Mouse (Mus musculus): Measurements from ENCODE around the gene Mrpl58. TPM values are rescaled to one million over a fixed set of nuclear protein-coding genes. Genes with fewer than 3 reads are reported as not detected.

Mrpl58 gene
- polyA plus RNA-seq, 1 experiment from 2014 or later = 120 TPM

- no peak overlapping the region for H3K9ac ChIP-seq
- no peak overlapping the region for H3K27ac ChIP-seq
- no peak overlapping the region for H3K4me3 ChIP-seq
- H3K9me3 ChIP-seq (replicated peaks) = no peaks in the 10 kb centered on the region
- 48% methylated on average over 1 of the region's 1 CpGs for WGBS (ENCODE audit: insufficient replicate concordance)
- peaks cover 10% of the 10 kb centered on the region for H3K4me1 ChIP-seq
- ATAC-seq = no peak
- H3K36me3 ChIP-seq = no peaks in the 10 kb centered on the region
- peaks cover 98% of the 10 kb centered on the region for H3K27me3 ChIP-seq (replicated peaks)
- H3K4me2 ChIP-seq = no peak overlapping the region
Measured at GRCm38 (mm10) chr11:115372015-115372414, 31.5 kb upstream of the Mrpl58 start.

DNA sequence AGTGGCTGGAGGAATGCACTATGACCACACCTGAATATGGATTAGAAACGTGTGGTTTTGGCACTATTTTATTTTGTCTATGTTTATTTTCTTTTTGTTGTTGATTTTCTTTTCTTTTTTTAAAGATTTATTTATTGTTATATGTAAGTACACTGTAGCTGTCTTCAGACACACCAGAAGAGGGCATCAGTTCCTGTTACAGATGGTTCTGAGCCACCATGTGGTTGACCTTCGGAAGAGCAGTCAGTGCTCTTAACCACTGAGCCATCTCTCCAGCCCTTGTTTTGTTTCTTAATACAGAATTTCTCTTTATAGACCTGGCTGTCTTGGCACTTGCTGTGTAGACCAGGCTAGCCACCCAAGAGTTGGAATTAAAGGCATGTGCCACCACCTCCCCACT lies 30.8 kb upstream of the Mrpl58 start:
- peaks cover 3% of the 10 kb centered on the region; the same call in 1 of the 2 replicates for H3K4me1 ChIP-seq
- peaks cover 95% of the 10 kb centered on the region for H3K27me3 ChIP-seq (replicated peaks)
- H3K4me3 ChIP-seq = no peak overlapping the region
- 18% methylated on average over 2 of the region's 2 CpGs for WGBS (ENCODE audit: insufficient replicate concordance)
- no peak for ATAC-seq
- H3K9ac ChIP-seq = no peak overlapping the region
- no peaks in the 10 kb centered on the region for H3K9me3 ChIP-seq (replicated peaks)
- H3K27ac ChIP-seq = no peak overlapping the region
- H3K36me3 ChIP-seq = no peaks in the 10 kb centered on the region
- H3K4me2 ChIP-seq = no peak overlapping the region

GRCm38 (mm10) chr11:115373805-115374694 lies 29.5 kb upstream of the Mrpl58 start:
- Histone ChIP-seq H3K4me2 (peak overlapping the region; percentile 56), H3K9me3 (replicated peaks) (no peaks in the 10 kb centered on the region), H3K27me3 (replicated peaks) (peaks cover 90% of the 10 kb centered on the region)

GRCm38 (mm10) chr11:115374695-115375425 lies 28.7 kb upstream of the Mrpl58 start:
- H3K9me3 ChIP-seq (replicated peaks) = no peaks in the 10 kb centered on the region
- H3K4me1 ChIP-seq = 0 out of 2 replicates have a peak, but pooled peaks cover 3% of the 10 kb centered on the region
- no peak overlapping the region for H3K4me3 ChIP-seq
- peak overlapping the region; percentile 56; the same call in 1 of the 2 replicates for H3K4me2 ChIP-seq
- no peaks in the 10 kb centered on the region for H3K36me3 ChIP-seq
- 51% methylated on average over 12 of the region's 12 CpGs for WGBS (ENCODE audit: insufficient replicate concordance)
- no peak overlapping the region for H3K27ac ChIP-seq
- no peak for ATAC-seq
- H3K27me3 ChIP-seq (replicated peaks) = peaks cover 88% of the 10 kb centered on the region
- H3K9ac ChIP-seq = no peak overlapping the region

More at GRCm38 (mm10) chr11:115373805-115374694, 29.5 kb upstream of the Mrpl58 start:
- 3% methylated on average over 30 of the region's 30 CpGs for WGBS (ENCODE audit: insufficient replicate concordance)
- Histone ChIP-seq H3K4me1 (0 out of 2 replicates have a peak, but pooled peaks cover 3% of the 10 kb centered on the region), H3K9ac (no peak overlapping the region), H3K27ac (no peak overlapping the region), H3K36me3 (no peaks in the 10 kb centered on the region), H3K4me3 (peak overlapping the region; percentile 22)
- ATAC-seq = no peak

DNA sequence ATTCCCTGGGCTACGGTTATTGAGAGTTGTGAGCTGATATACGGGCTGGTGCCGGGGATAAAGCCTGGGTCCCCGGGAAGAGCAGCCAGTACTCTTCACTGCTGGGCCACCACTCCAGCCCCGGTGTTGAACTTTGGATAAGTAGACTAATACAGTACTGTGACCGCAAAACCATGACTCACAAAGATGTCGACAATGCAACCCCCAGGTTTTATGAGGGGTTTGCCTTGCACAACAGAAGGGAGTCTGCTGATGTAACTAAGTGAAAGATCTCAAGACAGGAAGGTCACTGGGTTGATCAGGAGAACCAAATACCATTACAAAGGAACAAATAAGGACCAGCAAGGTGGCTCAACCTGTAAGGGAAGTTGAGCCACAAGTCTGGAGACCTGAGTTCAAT lies 26.8 kb upstream of the Mrpl58 start:
- H3K4me1 ChIP-seq = 0 out of 2 replicates have a peak, but pooled peaks cover 3% of the 10 kb centered on the region
- 55% methylated on average over 7 of the region's 7 CpGs for WGBS (ENCODE audit: insufficient replicate concordance)
- H3K36me3 ChIP-seq = no peaks in the 10 kb centered on the region
- ATAC-seq = no peak
- H3K9ac ChIP-seq = no peak overlapping the region
- no peaks in the 10 kb centered on the region for H3K9me3 ChIP-seq (replicated peaks)
- no peak overlapping the region for H3K27ac ChIP-seq
- H3K4me2 ChIP-seq = no peak overlapping the region
- H3K27me3 ChIP-seq (replicated peaks) = peaks cover 89% of the 10 kb centered on the region
- H3K4me3 ChIP-seq = no peak overlapping the region

DNA sequence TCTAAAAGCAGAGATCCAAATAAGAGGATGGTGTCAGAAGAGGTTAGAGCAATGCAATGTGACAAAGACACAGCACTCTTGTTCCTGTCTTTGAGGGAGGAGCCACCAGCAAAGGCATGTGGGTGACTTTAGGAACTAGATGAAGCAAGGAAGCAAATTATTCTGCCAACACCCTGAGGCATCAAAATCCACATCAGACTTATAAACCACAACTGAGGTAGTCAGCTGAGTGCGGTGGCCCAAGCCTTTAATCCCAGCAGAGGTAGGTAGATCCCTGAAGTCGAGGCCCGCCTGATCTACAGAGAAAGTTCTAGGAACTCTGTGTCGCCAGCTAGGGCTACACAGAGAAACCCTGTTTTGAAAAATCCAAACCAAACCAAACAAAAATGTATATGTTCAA lies 26.3 kb upstream of the Mrpl58 start:
- no peak overlapping the region for H3K9ac ChIP-seq
- H3K4me1 ChIP-seq = 0 out of 2 replicates have a peak, but pooled peaks cover 3% of the 10 kb centered on the region
- no peak overlapping the region for H3K4me3 ChIP-seq
- no peaks in the 10 kb centered on the region for H3K9me3 ChIP-seq (replicated peaks)
- H3K27ac ChIP-seq = no peak overlapping the region
- no peak overlapping the region for H3K4me2 ChIP-seq
- no peaks in the 10 kb centered on the region for H3K36me3 ChIP-seq
- 72% methylated on average over 4 of the region's 4 CpGs for WGBS (ENCODE audit: insufficient replicate concordance)
- H3K27me3 ChIP-seq (replicated peaks) = peaks cover 89% of the 10 kb centered on the region
- no peak for ATAC-seq

GRCm38 (mm10) chr11:115377854-115378253 lies 25.7 kb upstream of the Mrpl58 start:
- Histone ChIP-seq H3K27me3 (replicated peaks) (peaks cover 89% of the 10 kb centered on the region), H3K4me2 (no peak overlapping the region), H3K4me1 (0 out of 2 replicates have a peak, but pooled peaks cover 3% of the 10 kb centered on the region), H3K27ac (no peak overlapping the region), H3K9me3 (replicated peaks) (no peaks in the 10 kb centered on the region), H3K9ac (no peak overlapping the region), H3K4me3 (no peak overlapping the region), H3K36me3 (no peaks in the 10 kb centered on the region)
- ATAC-seq = no peak
- 66% methylated on average over 7 of the region's 7 CpGs for WGBS (ENCODE audit: insufficient replicate concordance)

- Histone ChIP-seq H3K4me3 (peak overlapping the region; percentile 61; the same call in 1 of the 2 replicates), H3K27me3 (replicated peaks) (peaks cover 89% of the 10 kb centered on the region), H3K4me2 (peak overlapping the region; percentile 75), H3K4me1 (no peaks in the 10 kb centered on the region), H3K9me3 (replicated peaks) (no peaks in the 10 kb centered on the region), H3K9ac (no peak overlapping the region), H3K36me3 (no peaks in the 10 kb centered on the region), H3K27ac (no peak overlapping the region)
- WGBS (ENCODE audit: insufficient replicate concordance) = 37% methylated on average over 9 of the region's 9 CpGs
- ATAC-seq = no peak
Measured at GRCm38 (mm10) chr11:115381276-115381675, 22.3 kb upstream of the Mrpl58 start.

DNA sequence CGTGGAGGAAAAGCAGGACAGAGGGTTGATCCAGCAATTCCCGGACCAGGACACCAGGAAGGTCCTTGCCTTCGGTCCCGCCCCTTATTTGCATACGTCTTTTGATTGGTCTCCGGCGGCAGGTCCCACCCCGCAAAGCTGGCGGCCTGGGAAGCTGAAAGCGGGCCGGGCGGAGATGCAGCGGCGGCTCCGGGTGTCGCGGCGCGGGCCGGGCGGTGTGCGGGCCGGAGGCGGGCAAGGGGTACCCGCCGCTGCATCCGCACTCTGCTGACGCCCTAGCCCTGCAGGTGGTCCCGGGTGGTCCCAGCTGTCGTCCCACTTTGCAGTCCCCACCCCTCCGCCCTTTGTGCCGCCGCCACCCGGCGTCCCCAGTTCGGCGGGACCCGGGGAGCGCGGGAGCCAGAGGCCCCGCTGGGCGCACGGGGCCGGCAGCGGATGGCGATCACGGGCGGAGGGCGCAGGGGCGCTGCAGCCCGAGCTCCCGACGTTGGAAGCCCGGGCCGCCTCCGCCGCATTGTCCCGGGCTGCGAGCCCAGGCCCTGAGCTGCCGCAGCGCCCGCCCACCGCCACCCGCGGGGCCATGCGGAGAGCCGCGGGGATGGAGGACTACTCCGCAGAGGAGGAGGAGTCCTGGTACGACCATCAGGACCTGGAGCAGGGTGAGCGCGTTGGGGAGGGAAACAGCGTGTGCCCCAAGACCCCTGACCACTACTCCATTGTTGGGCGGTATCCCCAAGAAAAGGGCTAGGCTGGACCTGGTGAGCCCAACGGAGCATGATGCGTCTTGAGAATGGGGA lies 21.6 kb upstream of the Mrpl58 start, which contains the start of gene Cdr2l:
Gene Cdr2l (plus strand): TSS at position 174 of the 797 bp plus-strand sequence.
- Histone ChIP-seq H3K27me3 (replicated peaks) (peaks cover 86% of the 10 kb centered on the region), H3K4me3 (peak within 1 kb of the TSS; percentile 61), H3K9ac (peak within 1 kb of the TSS; percentile 64), H3K9me3 (replicated peaks) (no peaks in the 10 kb centered on the region), H3K4me2 (peak within 1 kb of the TSS; percentile 75), H3K36me3 (no peaks in the 10 kb centered on the region), H3K4me1 (no peaks in the 10 kb centered on the region), H3K27ac (no peak within 1 kb of the TSS)
- WGBS (ENCODE audit: insufficient replicate concordance) = under 1% methylated on average over 76 of the region's 76 CpGs
- peak; percentile 49; the same call in 1 of the 2 replicates for ATAC-seq

GRCm38 (mm10) chr11:115382891-115383290 lies 20.7 kb upstream of the Mrpl58 start:
- Histone ChIP-seq H3K27ac (no peak overlapping the region), H3K4me1 (no peaks in the 10 kb centered on the region), H3K4me2 (peak overlapping the region; percentile 75), H3K4me3 (peak overlapping the region; percentile 61), H3K9me3 (replicated peaks) (no peaks in the 10 kb centered on the region), H3K27me3 (replicated peaks) (peaks cover 81% of the 10 kb centered on the region), H3K36me3 (no peaks in the 10 kb centered on the region), H3K9ac (no peak overlapping the region)
- no peak for ATAC-seq
- WGBS (ENCODE audit: insufficient replicate concordance) = 29% methylated on average over 5 of the region's 5 CpGs

DNA sequence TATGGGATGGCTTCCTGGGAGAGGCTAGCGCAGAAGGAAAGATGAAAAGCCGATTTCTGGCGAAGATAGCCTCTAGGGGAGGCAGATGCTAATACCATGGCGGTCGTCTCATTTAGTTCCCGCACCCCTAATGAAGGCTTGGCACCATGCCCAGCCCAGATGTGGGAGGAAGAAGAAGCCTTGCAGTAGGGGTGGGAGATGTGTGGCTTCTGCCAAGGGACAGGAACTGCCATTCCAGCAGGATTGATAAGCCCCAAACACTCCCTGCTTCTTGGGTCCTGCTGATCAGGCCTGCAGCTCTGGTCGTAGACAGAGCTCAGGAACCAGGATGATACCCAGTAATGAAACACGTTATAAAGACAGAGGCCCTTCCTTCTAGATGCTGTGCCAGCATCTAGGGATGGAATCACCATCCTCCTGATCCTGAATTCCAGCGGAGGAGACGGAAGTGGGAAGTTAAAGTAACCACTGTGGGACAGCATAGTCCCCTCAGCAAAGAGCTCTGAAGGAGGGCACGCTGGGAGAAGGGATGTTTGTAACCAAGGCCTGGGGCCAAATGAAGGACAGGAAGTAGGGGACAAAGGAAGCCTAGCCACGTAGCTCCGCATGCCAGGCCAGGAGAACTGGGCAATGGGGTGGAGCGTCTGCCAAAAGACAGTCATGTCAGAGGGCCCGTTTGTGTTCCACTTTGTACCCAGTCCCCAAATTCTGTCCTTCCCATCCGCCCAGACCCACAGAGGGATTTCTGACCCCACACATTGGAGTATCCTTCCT lies 19.7 kb upstream of the Mrpl58 start:
- H3K4me3 ChIP-seq = no peak overlapping the region
- peaks cover 74% of the 10 kb centered on the region for H3K27me3 ChIP-seq (replicated peaks)
- no peaks in the 10 kb centered on the region for H3K9me3 ChIP-seq (replicated peaks)
- H3K4me2 ChIP-seq = no peak overlapping the region
- H3K9ac ChIP-seq = no peak overlapping the region
- no peaks in the 10 kb centered on the region for H3K4me1 ChIP-seq
- no peaks in the 10 kb centered on the region for H3K36me3 ChIP-seq
- no peak for ATAC-seq
- H3K27ac ChIP-seq = peak overlapping the region; percentile 33; the same call in 1 of the 2 replicates
- 50% methylated on average over 16 of the region's 16 CpGs for WGBS (ENCODE audit: insufficient replicate concordance)
